Mouse (Mus musculus): Measurements from ENCODE around the gene Gm49403. TPM values are rescaled to one million over a fixed set of nuclear protein-coding genes. Genes with fewer than 3 reads are reported as not detected.

The Gm49403 gene
- not detected for polyA plus RNA-seq (2014; fragmentation: Illumina TruSeq; extraction: RNeasy Lipid Tissue Mini Kit (QIAGEN cat#74804))

GRCm38 (mm10) chr19:8883616-8884015 lies at the start of gene Gm49403, which contains the start of gene Lbhd1:
Gm49403 (plus strand) TSS chr19:8883930.
Lbhd1 (plus strand) TSS chr19:8883732.

GRCm38 (mm10) chr19:8837251-8837791 lies 46.4 kb upstream of the Gm49403 start, which contains the start of gene Bscl2:
Bscl2 (plus strand) TSS chr19:8837467.

GRCm38 (mm10) chr19:8839103-8839907 lies 44.4 kb upstream of the Gm49403 start, which contains the start of gene Gng3:
Gng3 (minus strand) TSS chr19:8839194.

GRCm38 (mm10) chr19:8850402-8850901 lies 33.3 kb upstream of the Gm49403 start, which contains the start of gene Lrrn4cl:
Lrrn4cl (plus strand) TSS chr19:8850768.

GRCm38 (mm10) chr19:8871267-8872186 lies 12.2 kb upstream of the Gm49403 start, which contains the start of gene Ubxn1:
Ubxn1 (plus strand) TSS chr19:8871496.

GRCm38 (mm10) chr19:8880311-8881033 lies 3.3 kb upstream of the Gm49403 start, which contains the start of gene Uqcc3:
Uqcc3 (minus strand) TSS chr19:8880923.

GRCm38 (mm10) chr19:8888511-8889385 lies 5.0 kb downstream of the Gm49403 start, which contains the start of the genes 1810009A15Rik and Gm49416:
1810009A15Rik (plus strand) TSS chr19:8888853.
Gm49416 (plus strand) TSS chr19:8888926.

GRCm38 (mm10) chr19:8892829-8893766 lies 9.4 kb downstream of the Gm49403 start, which contains the start of gene Ints5:
Ints5 (plus strand) TSS chr19:8893005.

GRCm38 (mm10) chr19:8897865-8898495 lies 14.2 kb downstream of the Gm49403 start, which contains the start of gene Ganab:
Ganab (plus strand) TSS chr19:8898071.

GRCm38 (mm10) chr19:8920073-8920736 lies 36.5 kb downstream of the Gm49403 start, which contains the start of gene B3gat3:
B3gat3 (plus strand) TSS chr19:8920374.

GRCm38 (mm10) chr19:8929224-8930088 lies 45.7 kb downstream of the Gm49403 start, which contains the start of the genes Rom1 and Eml3:
Rom1 (minus strand) TSS chr19:8929356.
Eml3 (plus strand) TSS chr19:8929552.

Other genes with a start within 250 kb of the Gm49403 start
- not detected for gene Chrm1, start 220.1 kb upstream of the Gm49403 start, polyA plus RNA-seq (2014; fragmentation: Illumina TruSeq; extraction: RNeasy Lipid Tissue Mini Kit (QIAGEN cat#74804))
- gene Slc3a2, start 160.6 kb upstream of the Gm49403 start, polyA plus RNA-seq (2014; fragmentation: Illumina TruSeq; extraction: RNeasy Lipid Tissue Mini Kit (QIAGEN cat#74804)) = 233 TPM
- 11.1 TPM for gene Wdr74, start 148.1 kb upstream of the Gm49403 start, polyA plus RNA-seq (2014; fragmentation: Illumina TruSeq; extraction: RNeasy Lipid Tissue Mini Kit (QIAGEN cat#74804))
- not detected for gene 1700092M07Rik, start 143.2 kb upstream of the Gm49403 start, polyA plus RNA-seq (2014; fragmentation: Illumina TruSeq; extraction: RNeasy Lipid Tissue Mini Kit (QIAGEN cat#74804))
- 65.4 TPM for gene Stx5a, start 142.5 kb upstream of the Gm49403 start, polyA plus RNA-seq (2014; fragmentation: Illumina TruSeq; extraction: RNeasy Lipid Tissue Mini Kit (QIAGEN cat#74804))
- gene Nxf1, start 126.9 kb upstream of the Gm49403 start, polyA plus RNA-seq (2014; fragmentation: Illumina TruSeq; extraction: RNeasy Lipid Tissue Mini Kit (QIAGEN cat#74804)) = 63.1 TPM
- 26.6 TPM for gene Tmem223, start 112.9 kb upstream of the Gm49403 start, polyA plus RNA-seq (2014; fragmentation: Illumina TruSeq; extraction: RNeasy Lipid Tissue Mini Kit (QIAGEN cat#74804))
- gene Tmem179b, start 109.5 kb upstream of the Gm49403 start, polyA plus RNA-seq (2014; fragmentation: Illumina TruSeq; extraction: RNeasy Lipid Tissue Mini Kit (QIAGEN cat#74804)) = 29.5 TPM
- gene Taf6l, start 97.5 kb upstream of the Gm49403 start, polyA plus RNA-seq (2014; fragmentation: Illumina TruSeq; extraction: RNeasy Lipid Tissue Mini Kit (QIAGEN cat#74804)) = 1.2 TPM
- 64.4 TPM for gene Polr2g, start 85.4 kb upstream of the Gm49403 start, polyA plus RNA-seq (2014; fragmentation: Illumina TruSeq; extraction: RNeasy Lipid Tissue Mini Kit (QIAGEN cat#74804))
- not detected for gene Zbtb3, start 81.4 kb upstream of the Gm49403 start, polyA plus RNA-seq (2014; fragmentation: Illumina TruSeq; extraction: RNeasy Lipid Tissue Mini Kit (QIAGEN cat#74804))
- gene Ttc9c, start 64.6 kb upstream of the Gm49403 start, polyA plus RNA-seq (2014; fragmentation: Illumina TruSeq; extraction: RNeasy Lipid Tissue Mini Kit (QIAGEN cat#74804)) = 110 TPM
- 169 TPM for gene Hnrnpul2, start 63.9 kb upstream of the Gm49403 start, polyA plus RNA-seq (2014; fragmentation: Illumina TruSeq; extraction: RNeasy Lipid Tissue Mini Kit (QIAGEN cat#74804))
- 3.6 TPM for gene AC129217.1, start 54.2 kb upstream of the Gm49403 start, polyA plus RNA-seq (2014; fragmentation: Illumina TruSeq; extraction: RNeasy Lipid Tissue Mini Kit (QIAGEN cat#74804))
- 25.1 TPM for gene Bscl2, start 46.5 kb upstream of the Gm49403 start, polyA plus RNA-seq (2014; fragmentation: Illumina TruSeq; extraction: RNeasy Lipid Tissue Mini Kit (QIAGEN cat#74804))
- gene Gng3, start 44.7 kb upstream of the Gm49403 start, polyA plus RNA-seq (2014; fragmentation: Illumina TruSeq; extraction: RNeasy Lipid Tissue Mini Kit (QIAGEN cat#74804)) = 0.57 TPM
- gene Lrrn4cl, start 33.2 kb upstream of the Gm49403 start, polyA plus RNA-seq (2014; fragmentation: Illumina TruSeq; extraction: RNeasy Lipid Tissue Mini Kit (QIAGEN cat#74804)) = 10.2 TPM
- 15.6 TPM for gene Ubxn1, start 12.4 kb upstream of the Gm49403 start, polyA plus RNA-seq (2014; fragmentation: Illumina TruSeq; extraction: RNeasy Lipid Tissue Mini Kit (QIAGEN cat#74804))
- 2.8 TPM for gene Uqcc3, start 3.0 kb upstream of the Gm49403 start, polyA plus RNA-seq (2014; fragmentation: Illumina TruSeq; extraction: RNeasy Lipid Tissue Mini Kit (QIAGEN cat#74804))
- gene Lbhd1, start 198 bp upstream of the Gm49403 start, polyA plus RNA-seq (2014; fragmentation: Illumina TruSeq; extraction: RNeasy Lipid Tissue Mini Kit (QIAGEN cat#74804)) = 51.7 TPM
- 17.4 TPM for gene 1810009A15Rik, start 4.9 kb downstream of the Gm49403 start, polyA plus RNA-seq (2014; fragmentation: Illumina TruSeq; extraction: RNeasy Lipid Tissue Mini Kit (QIAGEN cat#74804))
- gene Gm49416, start 5.0 kb downstream of the Gm49403 start, polyA plus RNA-seq (2014; fragmentation: Illumina TruSeq; extraction: RNeasy Lipid Tissue Mini Kit (QIAGEN cat#74804)) = not detected
- gene Ints5, start 9.1 kb downstream of the Gm49403 start, polyA plus RNA-seq (2014; fragmentation: Illumina TruSeq; extraction: RNeasy Lipid Tissue Mini Kit (QIAGEN cat#74804)) = 1.3 TPM
- 88.1 TPM for gene Ganab, start 14.1 kb downstream of the Gm49403 start, polyA plus RNA-seq (2014; fragmentation: Illumina TruSeq; extraction: RNeasy Lipid Tissue Mini Kit (QIAGEN cat#74804))
- 6.5 TPM for gene B3gat3, start 36.4 kb downstream of the Gm49403 start, polyA plus RNA-seq (2014; fragmentation: Illumina TruSeq; extraction: RNeasy Lipid Tissue Mini Kit (QIAGEN cat#74804))
- 0.60 TPM for gene Rom1, start 45.4 kb downstream of the Gm49403 start, polyA plus RNA-seq (2014; fragmentation: Illumina TruSeq; extraction: RNeasy Lipid Tissue Mini Kit (QIAGEN cat#74804))
- 3.0 TPM for gene Eml3, start 45.6 kb downstream of the Gm49403 start, polyA plus RNA-seq (2014; fragmentation: Illumina TruSeq; extraction: RNeasy Lipid Tissue Mini Kit (QIAGEN cat#74804))
- 93.8 TPM for gene Mta2, start 57.9 kb downstream of the Gm49403 start, polyA plus RNA-seq (2014; fragmentation: Illumina TruSeq; extraction: RNeasy Lipid Tissue Mini Kit (QIAGEN cat#74804))
- gene Tut1, start 69.9 kb downstream of the Gm49403 start, polyA plus RNA-seq (2014; fragmentation: Illumina TruSeq; extraction: RNeasy Lipid Tissue Mini Kit (QIAGEN cat#74804)) = 2.3 TPM
- gene Eef1g, start 83.1 kb downstream of the Gm49403 start, polyA plus RNA-seq (2014; fragmentation: Illumina TruSeq; extraction: RNeasy Lipid Tissue Mini Kit (QIAGEN cat#74804)) = 118 TPM
- 70.1 TPM for gene Ahnak, start 105.4 kb downstream of the Gm49403 start, polyA plus RNA-seq (2014; fragmentation: Illumina TruSeq; extraction: RNeasy Lipid Tissue Mini Kit (QIAGEN cat#74804))
- 1.4 TPM for gene Scgb1a1, start 204.0 kb downstream of the Gm49403 start, polyA plus RNA-seq (2014; fragmentation: Illumina TruSeq; extraction: RNeasy Lipid Tissue Mini Kit (QIAGEN cat#74804))